Mouse (Mus musculus) yolk sac, embryonic 10.5 days (tissue): ENCODE measurements around the gene 1700037C18Rik.
"Not testable (repeated sequence)": the region's sequence is repeated elsewhere in the genome, so short reads cannot be mapped to it uniquely, and the experiment has no call there.

ENCODE experiments used
- DNase-seq: peaks from one replicate; pipeline ENCODE4 v3.0.0-alpha.2; 2017; ENCODE audit warnings: low spot score

Gene 1700037C18Rik

GRCm38 (mm10) chr16:3872216-3873047 is 36.1 kb downstream of the 1700037C18Rik start, which contains the start of gene Naa60:
Gene Naa60, plus strand, starts transcription at chr16:3872375.
- DNase-seq, result peak; percentile 97

DNA sequence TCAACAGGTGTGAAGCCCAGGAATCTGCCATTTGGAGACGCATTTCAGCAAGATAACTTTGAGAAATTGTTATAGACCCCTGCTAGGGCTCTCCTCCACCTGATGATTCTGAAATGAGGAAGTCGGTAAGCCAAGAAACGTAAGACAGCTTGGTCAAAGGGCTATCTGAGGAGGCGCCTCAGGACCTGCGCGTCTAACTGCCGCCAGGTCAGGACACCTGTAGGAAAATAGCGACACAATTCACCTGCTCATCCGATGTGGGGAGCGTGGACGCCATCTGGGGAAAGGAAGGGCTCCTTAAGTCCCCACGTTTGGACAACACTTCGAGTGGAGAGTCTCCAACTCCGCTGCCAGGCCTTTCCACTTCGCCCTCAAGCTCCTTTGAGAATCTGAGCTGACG is 36.7 kb downstream of the 1700037C18Rik start:
- no peak for DNase-seq

- no peak for DNase-seq
These were observed 49.2 kb downstream of the 1700037C18Rik start for GRCm38 (mm10) chr16:3859254-3859653.

- no peak for DNase-seq
These were observed 52.7 kb downstream of the 1700037C18Rik start for GRCm38 (mm10) chr16:3855776-3856175.

GRCm38 (mm10) chr16:3854437-3855182 is 53.9 kb downstream of the 1700037C18Rik start:
- no peak for DNase-seq

DNA sequence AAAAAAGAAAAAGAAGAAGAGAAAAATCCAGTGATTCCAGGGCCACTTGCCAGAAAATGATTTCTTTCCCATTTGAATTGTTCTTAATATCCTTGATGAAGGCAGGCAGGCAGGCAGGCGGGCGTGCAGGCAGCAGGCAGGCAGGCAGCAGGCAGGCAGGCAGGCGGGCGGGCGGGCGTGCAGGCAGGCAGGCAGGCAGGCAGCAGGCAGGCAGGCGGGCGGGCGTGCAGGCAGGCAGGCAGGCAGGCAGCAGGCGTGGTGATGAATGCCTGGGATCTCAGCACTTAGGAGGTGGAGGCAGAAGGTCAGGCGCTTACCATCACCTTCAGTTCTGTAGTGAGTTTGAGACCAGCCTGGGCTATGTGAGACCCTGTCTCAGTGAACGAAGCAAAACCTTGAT is 55.9 kb downstream of the 1700037C18Rik start:
- DNase-seq, result no peak

GRCm38 (mm10) chr16:3851301-3851700 is 57.2 kb downstream of the 1700037C18Rik start:
- not testable (repeated sequence) for DNase-seq

DNA sequence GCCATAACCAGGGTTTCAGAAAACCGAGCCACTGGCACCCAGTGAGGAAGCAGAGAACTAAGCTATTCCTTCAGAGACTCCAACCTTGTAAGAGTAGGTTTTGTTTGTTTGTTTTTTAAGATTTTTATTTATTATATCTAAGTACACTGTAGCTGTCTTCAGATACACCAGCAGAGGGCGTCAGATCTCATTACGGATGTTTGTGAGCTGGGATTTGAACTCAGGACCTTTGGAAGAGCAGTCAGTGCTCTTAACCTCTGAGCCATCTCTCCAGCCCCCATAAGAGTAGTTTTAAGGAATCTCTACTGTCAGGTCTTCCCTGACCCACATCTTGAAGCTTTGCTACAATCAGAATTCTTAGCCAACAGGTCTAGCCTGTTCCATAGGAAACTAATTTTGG is 60.1 kb downstream of the 1700037C18Rik start:
- DNase-seq, result no peak

GRCm38 (mm10) chr16:3847871-3848270 is 60.6 kb downstream of the 1700037C18Rik start:
- DNase-seq, result no peak

DNA sequence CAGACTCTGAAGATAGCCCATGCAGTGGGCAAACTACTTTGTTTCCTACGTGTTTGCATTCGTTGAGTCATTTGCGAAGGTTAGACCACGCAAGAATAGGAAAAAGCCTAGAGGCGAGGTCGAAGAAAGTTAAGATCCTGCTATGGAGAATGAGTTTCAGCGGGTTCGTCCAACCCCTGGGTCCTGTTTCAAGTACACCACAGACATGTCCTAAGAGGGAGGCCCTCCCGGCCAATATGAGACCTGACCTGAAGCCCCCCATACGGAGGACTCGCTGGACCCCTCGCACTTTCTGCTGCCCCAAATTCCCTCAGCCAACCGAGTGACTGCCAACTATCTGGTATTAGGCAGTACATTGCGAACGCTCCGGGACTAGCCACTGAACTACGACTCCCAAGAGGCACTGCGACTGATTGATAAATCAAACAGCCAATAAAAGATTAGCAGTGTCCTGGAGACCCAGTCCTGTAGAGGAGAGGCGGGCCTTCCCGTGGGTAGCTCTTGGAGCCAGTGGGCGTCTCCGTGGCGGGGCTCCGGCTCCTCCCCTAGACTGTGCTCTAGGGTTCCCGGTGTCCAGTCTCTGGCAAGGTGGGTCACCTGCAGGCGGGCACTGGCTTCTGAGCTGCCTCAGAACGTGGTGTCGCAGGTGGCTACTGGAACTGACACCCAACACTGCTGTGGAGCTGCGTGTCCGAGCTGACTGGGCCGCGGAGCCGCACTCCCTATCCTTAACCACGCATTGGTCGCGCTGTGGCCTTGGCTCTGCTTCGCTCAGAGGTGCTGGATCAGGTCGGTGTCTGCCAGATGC is 61.6 kb downstream of the 1700037C18Rik start, which contains the start of gene Zfp174:
Gene Zfp174, plus strand, starts transcription at position 558 of the 808 bp plus-strand sequence.
- peak; percentile 93 for DNase-seq
